Mouse (Mus musculus) C2C12 (cell line): ENCODE measurements around the gene Npas4. TPM values are rescaled to one million over a fixed set of nuclear protein-coding genes. Genes with fewer than 3 reads are reported as not detected.

Experiments
- H3K27me3 ChIP-seq: one replicate; pipeline ENCODE4 v1.6.1; 2011; ENCODE audit not compliant: control insufficient read depth, insufficient read depth, insufficient read length
- H3K36me3 ChIP-seq: one replicate; pipeline ENCODE4 v1.6.1; 2011; ENCODE audit not compliant: control insufficient read depth, insufficient read depth
- H3K4me3 ChIP-seq: one replicate; pipeline ENCODE4 v1.5.1; 2011; ENCODE audit warnings: mild to moderate bottlenecking, control low read depth; ENCODE audit not compliant: poor library complexity, insufficient read depth, severe bottlenecking
- H3K79me2 ChIP-seq: one replicate; pipeline ENCODE4 v1.6.1; 2011; ENCODE audit not compliant: control insufficient read depth, insufficient read depth
- H3K79me3 ChIP-seq: one replicate; pipeline ENCODE4 v1.6.1; 2011; ENCODE audit warnings: low read depth, control low read depth
- H3ac ChIP-seq: one replicate; pipeline ENCODE3; 2011; ENCODE audit warnings: low read depth; ENCODE audit not compliant: control insufficient read depth, insufficient read length
- CEBPB ChIP-seq: IDR thresholded peaks from one replicate; pipeline ENCODE4 v1.6.1; 2011; ENCODE audit warnings: low read depth, mild to moderate bottlenecking, control low read depth, moderate library complexity
- CTCF ChIP-seq: IDR thresholded peaks from one replicate; pipeline ENCODE4 v1.5.1; 2011; ENCODE audit not compliant: control insufficient read depth, insufficient read depth, insufficient read length
- FOSL1 ChIP-seq: IDR thresholded peaks from one replicate; pipeline ENCODE4 v1.8.0; 2011; ENCODE audit warnings: mild to moderate bottlenecking, low read length; ENCODE audit not compliant: poor library complexity, insufficient read depth, severe bottlenecking
- MAX ChIP-seq: IDR thresholded peaks from one replicate; pipeline ENCODE4 v1.6.1; 2011; ENCODE audit warnings: mild to moderate bottlenecking, control low read depth
- MYOD1 ChIP-seq: IDR thresholded peaks from one replicate; pipeline ENCODE4 v1.6.1; 2011; ENCODE audit warnings: low read depth; ENCODE audit not compliant: control insufficient read depth, insufficient read length
- MYOG ChIP-seq: IDR thresholded peaks from one replicate; pipeline ENCODE4 v1.6.1; 2011; ENCODE audit not compliant: control insufficient read depth, insufficient read length; ENCODE audit errors: extremely low read depth
- USF1 ChIP-seq: IDR thresholded peaks from one replicate; pipeline ENCODE4 v1.6.1; 2011; ENCODE audit warnings: low read depth, mild to moderate bottlenecking, control low read depth, moderate library complexity
- polyA plus RNA-seq: library from polyadenylated mRNA; unstranded; fragments of >200 nt; fragmentation: generic; extraction: Trizol; gene quantifications from one replicate; pipeline ENCODE4 v1.2.1, GENCODE M21; 2012; ENCODE audit warnings: missing spikeins

The Npas4 gene
- polyA plus RNA-seq, 1 experiment, result 0.60 TPM

- Histone ChIP-seq H3ac (peak overlapping the region; percentile 48), H3K4me3 (peak overlapping the region; percentile 25), H3K79me3 (no peaks in the 10 kb centered on the region), H3K36me3 (no peaks in the 10 kb centered on the region), H3K79me2 (no peaks in the 10 kb centered on the region), H3K27me3 (no peaks in the 10 kb centered on the region)
- TF ChIP-seq USF1 (no peak), CEBPB (no peak), MYOG (no peak), CTCF (no peak), FOSL1 (no peak), MYOD1 (no peak), MAX (no peak)
Measured at GRCm38 (mm10) chr19:4943253-4943588, 46.9 kb downstream of the Npas4 start.

- TF ChIP-seq MYOD1, result no peak
- TF ChIP-seq USF1, result no peak
- TF ChIP-seq CEBPB, result no peak
- no peak for TF ChIP-seq FOSL1
- no peak for TF ChIP-seq CTCF
- no peak for TF ChIP-seq MYOG
- no peak for TF ChIP-seq MAX
- Histone ChIP-seq H3K4me3 (peak within 1 kb of the TSS; percentile 25), H3K79me3 (no peaks in the 10 kb centered on the region)
Measured at GRCm38 (mm10) chr19:4942551-4943252, 47.4 kb downstream of the Npas4 start, which contains the start of gene Peli3. Peli3 (minus strand) TSS chr19:4943127.

GRCm38 (mm10) chr19:4937444-4938310, 52.4 kb downstream of the Npas4 start:
- Histone ChIP-seq H3K27me3 (peaks cover 1% of the 10 kb centered on the region), H3K79me3 (no peaks in the 10 kb centered on the region), H3K4me3 (no peak overlapping the region), H3K79me2 (no peaks in the 10 kb centered on the region), H3ac (no peak overlapping the region), H3K36me3 (no peaks in the 10 kb centered on the region)
- TF ChIP-seq CEBPB (no peak), USF1 (no peak), FOSL1 (no peak), MYOD1 (no peak), MAX (no peak), CTCF (no peak)

More at GRCm38 (mm10) chr19:4942551-4943252, 47.4 kb downstream of the Npas4 start, which contains the start of gene Peli3:
- H3ac ChIP-seq, result peak within 1 kb of the TSS; percentile 66
- H3K36me3 ChIP-seq, result no peaks in the 10 kb centered on the region
- no peaks in the 10 kb centered on the region for H3K79me2 ChIP-seq
- no peaks in the 10 kb centered on the region for H3K27me3 ChIP-seq

- Histone ChIP-seq H3ac (no peak overlapping the region), H3K79me3 (no peaks in the 10 kb centered on the region), H3K4me3 (no peak overlapping the region), H3K79me2 (no peaks in the 10 kb centered on the region), H3K36me3 (no peaks in the 10 kb centered on the region), H3K27me3 (peaks cover 3% of the 10 kb centered on the region)
- no peak for TF ChIP-seq MAX
- TF ChIP-seq FOSL1, result no peak
- no peak for TF ChIP-seq MYOD1
- no peak for TF ChIP-seq CEBPB
- TF ChIP-seq USF1, result no peak
Measured at GRCm38 (mm10) chr19:4936896-4937295, 53.2 kb downstream of the Npas4 start.

Other genes with a start within 250 kb of the Npas4 start
- 8.8 TPM for gene Rbm4b, start 233.8 kb downstream of the Npas4 start, polyA plus RNA-seq
- gene Rbm4, start 196.4 kb downstream of the Npas4 start, polyA plus RNA-seq, result 43.8 TPM
- gene Gm21992, start 178.7 kb downstream of the Npas4 start, polyA plus RNA-seq, result 14.3 TPM
- 95.2 TPM for gene Rbm14, start 178.7 kb downstream of the Npas4 start, polyA plus RNA-seq
- gene Ccs, start 151.0 kb downstream of the Npas4 start, polyA plus RNA-seq, result 36.6 TPM
- gene Ccdc87, start 150.9 kb downstream of the Npas4 start, polyA plus RNA-seq, result 0.02 TPM
- 1.2 TPM for gene Ctsf, start 135.2 kb downstream of the Npas4 start, polyA plus RNA-seq
- gene Actn3, start 112.4 kb downstream of the Npas4 start, polyA plus RNA-seq, result 20.8 TPM
- gene Zdhhc24, start 111.6 kb downstream of the Npas4 start, polyA plus RNA-seq, result 5.4 TPM
- 2.2 TPM for gene Bbs1, start 83.7 kb downstream of the Npas4 start, polyA plus RNA-seq
- 68.2 TPM for gene Dpp3, start 62.0 kb downstream of the Npas4 start, polyA plus RNA-seq
- 1.3 TPM for gene Peli3, start 47.2 kb downstream of the Npas4 start, polyA plus RNA-seq
- 100 TPM for gene Mrpl11, start 28.2 kb downstream of the Npas4 start, polyA plus RNA-seq
- 8.9 TPM for gene Slc29a2, start 33.5 kb upstream of the Npas4 start, polyA plus RNA-seq
- 28.1 TPM for gene B4gat1, start 48.5 kb upstream of the Npas4 start, polyA plus RNA-seq
- 1.5 TPM for gene AC124502.3, start 48.6 kb upstream of the Npas4 start, polyA plus RNA-seq
- gene Brms1, start 51.0 kb upstream of the Npas4 start, polyA plus RNA-seq, result 55.3 TPM
- gene Rin1, start 60.2 kb upstream of the Npas4 start, polyA plus RNA-seq, result 48.9 TPM
- 3.2 TPM for gene Cd248, start 77.8 kb upstream of the Npas4 start, polyA plus RNA-seq
- gene Tmem151a, start 95.2 kb upstream of the Npas4 start, polyA plus RNA-seq, result 4.6 TPM
- gene Yif1a, start 98.2 kb upstream of the Npas4 start, polyA plus RNA-seq, result 57.6 TPM
- 1.9 TPM for gene Cnih2, start 108.2 kb upstream of the Npas4 start, polyA plus RNA-seq
- gene Rab1b, start 116.8 kb upstream of the Npas4 start, polyA plus RNA-seq, result 212 TPM
- gene Klc2, start 128.2 kb upstream of the Npas4 start, polyA plus RNA-seq, result 30.5 TPM